Mouse (Mus musculus) embryonic facial prominence, embryonic 14.5 days (tissue): ENCODE data around the gene Dhx57. TPM values are rescaled to one million over a fixed set of nuclear protein-coding genes. Genes with fewer than 3 reads are reported as not detected.

Source experiments
- ATAC-seq: fragments of 200-750 bp; cut with Nextera tagmentation; 2 replicates; pipeline ENCODE4 v1.8.0; 2017; ENCODE audit warnings: low read depth, moderate number of reproducible peaks, moderate TSS enrichment
- DNase-seq: peaks from one replicate; pipeline ENCODE4 v3.0.0-alpha.2; 2015; ENCODE audit warnings: low spot score
- H3K27ac ChIP-seq: fragments of 300-500 bp; sonication (generic); replicated peaks from 2 replicates; pipeline ENCODE4 v1.5.1; 2014; ENCODE audit warnings: low read depth, mild to moderate bottlenecking, low read length, moderate library complexity
- H3K27me3 ChIP-seq: fragments of 300-500 bp; sonication (generic); replicated peaks from 2 replicates; pipeline ENCODE4 v1.6.1; 2014; ENCODE audit warnings: low read length; ENCODE audit not compliant: control insufficient read depth, insufficient read depth
- H3K36me3 ChIP-seq: fragments of 300-500 bp; sonication (generic); 2 replicates; pipeline ENCODE4 v1.6.1; 2014; ENCODE audit warnings: low read length, mixed read lengths; ENCODE audit not compliant: control insufficient read depth, insufficient read depth
- H3K4me1 ChIP-seq: fragments of 300-500 bp; sonication (generic); 2 replicates; pipeline ENCODE4 v1.6.1; 2014; ENCODE audit warnings: antibody characterized with exemption, low read length; ENCODE audit not compliant: control insufficient read depth, insufficient read depth
- H3K4me2 ChIP-seq: fragments of 300-500 bp; sonication (generic); 2 replicates; pipeline ENCODE4 v1.6.1; 2014; ENCODE audit warnings: low read depth, mild to moderate bottlenecking, low read length, moderate library complexity, mixed read lengths
- H3K4me3 ChIP-seq: fragments of 300-500 bp; sonication (generic); 2 replicates; pipeline ENCODE4 v1.5.1; 2014; ENCODE audit warnings: low read depth, mild to moderate bottlenecking, low read length
- H3K9ac ChIP-seq: fragments of 300-500 bp; sonication (generic); 2 replicates; pipeline ENCODE4 v1.6.1; 2014; ENCODE audit warnings: low read depth, mild to moderate bottlenecking, low read length, moderate library complexity, mixed read lengths
- H3K9me3 ChIP-seq: fragments of 300-500 bp; sonication (generic); 2 replicates; pipeline ENCODE4 v1.6.1; 2016; ENCODE audit warnings: low read length; ENCODE audit not compliant: control insufficient read depth
- WGBS: fragments of 180-500 bp; shearing (Covaris S2); extraction: QIAGEN DNeasy Blood & Tissue Kit; methylation state at CpG from one replicate; pipeline ENCODE4 v1.1.7; 2014; 5-methylcytosine and 5-hydroxymethylcytosine counted together
- polyA plus RNA-seq: library from polyadenylated mRNA; unstranded; fragments of >200 nt; fragmentation: Nextera tagmentation; extraction: Ambion mirVana; gene quantifications from 2 replicates; pipeline ENCODE4 v1.2.1, GENCODE M21; 2014

The Dhx57 gene
- polyA plus RNA-seq, 1 experiment from 2014 or later, result 19.5 TPM

GRCm38 (mm10) chr17:80311761-80312160 is 21.5 kb upstream of the Dhx57 start:
- H3K36me3 ChIP-seq, result no peaks in the 10 kb centered on the region
- ATAC-seq (0 out of 2 replicates have a peak, but pooled peaks have one; percentile 50), DNase-seq (peak; percentile 82)
- peaks cover 7% of the 10 kb centered on the region for H3K4me1 ChIP-seq
- H3K9me3 ChIP-seq, result no peaks in the 10 kb centered on the region
- WGBS, result 41% methylated on average over 9 of the region's 9 CpGs
- no peak overlapping the region for H3K4me3 ChIP-seq
- H3K9ac ChIP-seq, result no peak overlapping the region
- no peaks in the 10 kb centered on the region for H3K27me3 ChIP-seq
- H3K27ac ChIP-seq, result 0 out of 2 replicates have a peak overlapping the region, but pooled peaks have one; percentile 28
- 0 out of 2 replicates have a peak overlapping the region, but pooled peaks have one; percentile 7 for H3K4me2 ChIP-seq

- no peak within 1 kb of the TSS for H3K9ac ChIP-seq
- no peaks in the 10 kb centered on the region for H3K36me3 ChIP-seq
- no peak within 1 kb of the TSS for H3K27ac ChIP-seq
- ATAC-seq, result no peak
- H3K4me3 ChIP-seq, result no peak within 1 kb of the TSS
- no peaks in the 10 kb centered on the region for H3K27me3 ChIP-seq
- H3K4me1 ChIP-seq, result peaks cover 6% of the 10 kb centered on the region
- no peaks in the 10 kb centered on the region for H3K9me3 ChIP-seq
- DNase-seq, result no peak
- H3K4me2 ChIP-seq, result no peak within 1 kb of the TSS
- WGBS, result 100% methylated on average over 1 of the region's 1 CpGs
Observed at GRCm38 (mm10) chr17:80307251-80307650, 17.0 kb upstream of the Dhx57 start, which contains the start of gene Arhgef33. Gene Arhgef33 (plus strand): TSS chr17:80307407.

- Histone ChIP-seq H3K9me3 (no peaks in the 10 kb centered on the region), H3K4me3 (no peak overlapping the region), H3K27ac (no peak overlapping the region), H3K4me2 (no peak overlapping the region), H3K36me3 (no peaks in the 10 kb centered on the region), H3K4me1 (no peaks in the 10 kb centered on the region), H3K9ac (no peak overlapping the region), H3K27me3 (no peaks in the 10 kb centered on the region)
- DNase-seq, result no peak
- WGBS, result 84% methylated on average over 5 of the region's 5 CpGs
- no peak for ATAC-seq
Observed at GRCm38 (mm10) chr17:80298844-80299243, 8.6 kb upstream of the Dhx57 start.

- ATAC-seq (no peak), DNase-seq (no peak)
- H3K27ac ChIP-seq, result no peak overlapping the region
- H3K4me1 ChIP-seq, result no peaks in the 10 kb centered on the region
- WGBS, result 88% methylated on average over 5 of the region's 5 CpGs
- H3K9me3 ChIP-seq, result no peaks in the 10 kb centered on the region
- H3K4me2 ChIP-seq, result no peak overlapping the region
- H3K27me3 ChIP-seq, result no peaks in the 10 kb centered on the region
- H3K36me3 ChIP-seq, result no peaks in the 10 kb centered on the region
- H3K4me3 ChIP-seq, result no peak overlapping the region
- no peak overlapping the region for H3K9ac ChIP-seq
Observed at GRCm38 (mm10) chr17:80295258-80295657, 5.0 kb upstream of the Dhx57 start.

- DNase-seq (peak; percentile 79), ATAC-seq (no peak)
- H3K36me3 ChIP-seq, result no peaks in the 10 kb centered on the region
Observed at GRCm38 (mm10) chr17:80291148-80291547, 872 bp upstream of the Dhx57 start.

GRCm38 (mm10) chr17:80289280-80290073 is 799 bp downstream of the Dhx57 start:
- Histone ChIP-seq H3K27me3 (no peaks in the 10 kb centered on the region), H3K27ac (peak overlapping the region; percentile 84), H3K4me3 (peak overlapping the region; percentile 87), H3K9me3 (no peaks in the 10 kb centered on the region), H3K4me1 (peaks cover 7% of the 10 kb centered on the region; the same call in 1 of the 2 replicates), H3K9ac (peak overlapping the region; percentile 87), H3K36me3 (no peaks in the 10 kb centered on the region), H3K4me2 (peak overlapping the region; percentile 70)
- DNase-seq, result peak; percentile 40
- no peak; the same call in 1 of the 2 replicates for ATAC-seq
- WGBS, result under 1% methylated on average over 22 of the region's 30 CpGs

More at GRCm38 (mm10) chr17:80291148-80291547, 872 bp upstream of the Dhx57 start:
- H3K9me3 ChIP-seq, result no peaks in the 10 kb centered on the region
- H3K27me3 ChIP-seq, result no peaks in the 10 kb centered on the region
- WGBS, result 19% methylated on average over 2 of the region's 2 CpGs
- no peak overlapping the region for H3K9ac ChIP-seq
- H3K4me3 ChIP-seq, result no peak overlapping the region
- H3K27ac ChIP-seq, result no peak overlapping the region
- H3K4me2 ChIP-seq, result no peak overlapping the region
- peaks cover 7% of the 10 kb centered on the region; the same call in 1 of the 2 replicates for H3K4me1 ChIP-seq

GRCm38 (mm10) chr17:80288012-80288411 is 2.3 kb downstream of the Dhx57 start:
- DNase-seq (no peak), ATAC-seq (no peak)
- Histone ChIP-seq H3K4me1 (peaks cover 7% of the 10 kb centered on the region; the same call in 1 of the 2 replicates), H3K9me3 (no peaks in the 10 kb centered on the region), H3K27me3 (no peaks in the 10 kb centered on the region), H3K4me3 (no peak overlapping the region), H3K4me2 (no peak overlapping the region), H3K9ac (no peak overlapping the region; the same call in 1 of the 2 replicates), H3K27ac (no peak overlapping the region), H3K36me3 (no peaks in the 10 kb centered on the region)
- 82% methylated on average over 6 of the region's 6 CpGs for WGBS

GRCm38 (mm10) chr17:80284446-80284845 is 5.8 kb downstream of the Dhx57 start:
- Histone ChIP-seq H3K4me2 (no peak overlapping the region), H3K27me3 (no peaks in the 10 kb centered on the region)

More at GRCm38 (mm10) chr17:80284446-80284845, 5.8 kb downstream of the Dhx57 start:
- Histone ChIP-seq H3K27ac (no peak overlapping the region), H3K9me3 (no peaks in the 10 kb centered on the region), H3K4me3 (no peak overlapping the region), H3K4me1 (peaks cover 7% of the 10 kb centered on the region; the same call in 1 of the 2 replicates), H3K9ac (no peak overlapping the region), H3K36me3 (peaks cover 21% of the 10 kb centered on the region)
- WGBS, result 62% methylated on average over 4 of the region's 4 CpGs
- no peak for ATAC-seq
- DNase-seq, result no peak
